Mouse (Mus musculus): ENCODE results near the gene Kdm2a. TPM values are rescaled to one million over a fixed set of nuclear protein-coding genes. Genes with fewer than 3 reads are reported as not detected.
"Not testable (repeated sequence)": the region's sequence is repeated elsewhere in the genome, so short reads cannot be mapped to it uniquely, and the experiment has no call there.

The Kdm2a gene
- total RNA-seq, 4 experiments from 2014 or later = 70.9 to 80.3 (median 75.2) TPM

- DNase-seq (ENCODE audit: low spot score in 2 of 2) = no peak
These were observed 19.1 kb upstream of the Kdm2a start for GRCm38 (mm10) chr19:4417183-4417582.

- DNase-seq (ENCODE audit: low spot score in 2 of 2) = no peak
These were observed 16.5 kb upstream of the Kdm2a start for GRCm38 (mm10) chr19:4414631-4415030.

- no peak for DNase-seq (ENCODE audit: low spot score in 2 of 2)
These were observed 11.0 kb upstream of the Kdm2a start for GRCm38 (mm10) chr19:4409062-4409461.

GRCm38 (mm10) chr19:4404840-4405239 is 6.8 kb upstream of the Kdm2a start:
- no peak for DNase-seq (ENCODE audit: low spot score in 2 of 2)

GRCm38 (mm10) chr19:4398959-4399358 is 874 bp upstream of the Kdm2a start:
- no peak for DNase-seq (ENCODE audit: low spot score in 2 of 2)

- DNase-seq (ENCODE audit: low spot score in 2 of 2) = no peak
These were observed 504 bp upstream of the Kdm2a start for GRCm38 (mm10) chr19:4398630-4398948.

GRCm38 (mm10) chr19:4396998-4397797 is 887 bp downstream of the Kdm2a start:
- DNase-seq (ENCODE audit: low spot score in 2 of 2) = peak; percentile 80 to 93

GRCm38 (mm10) chr19:4396081-4396997 is 1.7 kb downstream of the Kdm2a start:
- DNase-seq (ENCODE audit: low spot score in 2 of 2) = peak in 1 of 2 experiments; percentile 15

- DNase-seq (ENCODE audit: low spot score in 2 of 2) = no peak
These were observed 10.8 kb downstream of the Kdm2a start for GRCm38 (mm10) chr19:4387276-4387675.

- no peak for DNase-seq (ENCODE audit: low spot score in 2 of 2)
These were observed 13.1 kb downstream of the Kdm2a start for GRCm38 (mm10) chr19:4385026-4385425.

- DNase-seq (ENCODE audit: low spot score in 2 of 2) = no peak
These were observed 13.8 kb downstream of the Kdm2a start for GRCm38 (mm10) chr19:4384322-4384721.

- no peak for DNase-seq (ENCODE audit: low spot score in 2 of 2)
These were observed 14.8 kb downstream of the Kdm2a start for GRCm38 (mm10) chr19:4383306-4383705.

GRCm38 (mm10) chr19:4382303-4382702 is 15.8 kb downstream of the Kdm2a start:
- DNase-seq (ENCODE audit: low spot score in 2 of 2) = not testable (repeated sequence)

- no peak for DNase-seq (ENCODE audit: low spot score in 2 of 2)
These were observed 27.4 kb downstream of the Kdm2a start for GRCm38 (mm10) chr19:4370656-4371055.

GRCm38 (mm10) chr19:4370254-4370653 is 27.8 kb downstream of the Kdm2a start:
- DNase-seq (ENCODE audit: low spot score in 2 of 2) = no peak

- DNase-seq (ENCODE audit: low spot score in 2 of 2) = no peak
These were observed 48.6 kb downstream of the Kdm2a start for GRCm38 (mm10) chr19:4349455-4349854.

- DNase-seq (ENCODE audit: low spot score in 2 of 2) = no peak
These were observed 51.6 kb downstream of the Kdm2a start for GRCm38 (mm10) chr19:4346479-4346878.

- peak in 1 of 2 experiments; percentile 32 for DNase-seq (ENCODE audit: low spot score in 2 of 2)
These were observed 59.9 kb downstream of the Kdm2a start for GRCm38 (mm10) chr19:4338162-4338561.

GRCm38 (mm10) chr19:4333791-4334190 is 64.3 kb downstream of the Kdm2a start:
- DNase-seq (ENCODE audit: low spot score in 2 of 2) = peak; percentile 81 to 94

GRCm38 (mm10) chr19:4333100-4333775 is 64.8 kb downstream of the Kdm2a start:
- no peak for DNase-seq (ENCODE audit: low spot score in 2 of 2)

GRCm38 (mm10) chr19:4332653-4333052 is 65.4 kb downstream of the Kdm2a start:
- peak in 1 of 2 experiments; percentile 51 for DNase-seq (ENCODE audit: low spot score in 2 of 2)

GRCm38 (mm10) chr19:4331273-4331672 is 66.8 kb downstream of the Kdm2a start:
- no peak for DNase-seq (ENCODE audit: low spot score in 2 of 2)
